Mouse (Mus musculus) forebrain, embryonic 11.5 days (tissue): Measurements from ENCODE around the gene Adgrg1. TPM values are rescaled to one million over a fixed set of nuclear protein-coding genes. Genes with fewer than 3 reads are reported as not detected.

ENCODE experiments used
- ATAC-seq: fragments of 200-750 bp; cut with Nextera tagmentation; replicated peaks from 2 replicates; pipeline ENCODE4 v1.8.0; 2017; ENCODE audit warnings: moderate TSS enrichment; ENCODE audit not compliant: low FRiP score
- DNase-seq: peaks from one replicate; pipeline ENCODE4 v3.0.0-alpha.2; 2017; ENCODE audit warnings: low spot score
- H3K27ac ChIP-seq: fragments of 300-500 bp; sonication (generic); 2 replicates; pipeline ENCODE4 v1.5.1; 2014; ENCODE audit warnings: low read depth, low read length
- H3K27me3 ChIP-seq: fragments of 300-500 bp; sonication (generic); 2 replicates; pipeline ENCODE4 v1.6.1; 2014; ENCODE audit warnings: mild to moderate bottlenecking, low read length, mixed read lengths; ENCODE audit not compliant: control insufficient read depth, insufficient read depth
- H3K36me3 ChIP-seq: fragments of 300-500 bp; sonication (generic); 2 replicates; pipeline ENCODE4 v1.6.1; 2014; ENCODE audit warnings: mild to moderate bottlenecking, low read length, moderate library complexity, mixed read lengths; ENCODE audit not compliant: control insufficient read depth, insufficient read depth
- H3K4me1 ChIP-seq: fragments of 300-500 bp; sonication (generic); replicated peaks from 2 replicates; pipeline ENCODE4 v1.6.1; 2014; ENCODE audit warnings: low read length, mixed read lengths; ENCODE audit not compliant: control insufficient read depth, insufficient read depth
- H3K4me2 ChIP-seq: fragments of 300-500 bp; sonication (generic); 2 replicates; pipeline ENCODE4 v1.6.1; 2014; ENCODE audit warnings: low read depth, mild to moderate bottlenecking, low read length, moderate library complexity, mixed read lengths; ENCODE audit not compliant: severe bottlenecking
- H3K4me3 ChIP-seq: fragments of 300-500 bp; sonication (generic); 2 replicates; pipeline ENCODE4 v1.5.1; 2014; ENCODE audit warnings: low read depth, low read length
- H3K9ac ChIP-seq: fragments of 300-500 bp; sonication (generic); 2 replicates; pipeline ENCODE4 v1.6.1; 2014; ENCODE audit warnings: low read length
- H3K9me3 ChIP-seq: fragments of 300-500 bp; sonication (generic); 2 replicates; pipeline ENCODE4 v1.6.1; 2016; ENCODE audit warnings: low read length, mixed read lengths; ENCODE audit not compliant: control insufficient read depth
- WGBS: fragments of 180-500 bp; shearing (Covaris S2); extraction: QIAGEN DNeasy Blood & Tissue Kit; methylation state at CpG from one replicate; pipeline ENCODE4 v1.1.7; 2014; 5-methylcytosine and 5-hydroxymethylcytosine counted together
- polyA plus RNA-seq: library from polyadenylated mRNA; unstranded; fragments of >200 nt; fragmentation: Nextera tagmentation; extraction: Ambion mirVana; gene quantifications from 2 replicates; pipeline ENCODE4 v1.2.1, GENCODE M21; 2014

The Adgrg1 gene
- polyA plus RNA-seq, 1 experiment from 2014 or later: 177 TPM

- H3K4me3 ChIP-seq: peak overlapping the region; percentile 59
- ATAC-seq (no peak), DNase-seq (no peak)
- H3K27ac ChIP-seq: peak overlapping the region; percentile 97
- peak overlapping the region; percentile 96 for H3K9ac ChIP-seq
- no peaks in the 10 kb centered on the region for H3K9me3 ChIP-seq
- peaks cover 49% of the 10 kb centered on the region for H3K4me1 ChIP-seq
- peak overlapping the region; percentile 91 for H3K4me2 ChIP-seq
- 39% methylated on average over 5 of the region's 5 CpGs for WGBS
- H3K27me3 ChIP-seq: no peaks in the 10 kb centered on the region
- H3K36me3 ChIP-seq: no peaks in the 10 kb centered on the region
Observed at GRCm38 (mm10) chr8:94995336-94995893, 20.9 kb downstream of the Adgrg1 start.

- DNase-seq (no peak), ATAC-seq (no peak)
- WGBS: 37% methylated on average over 12 of the region's 12 CpGs
- Histone ChIP-seq H3K36me3 (no peaks in the 10 kb centered on the region), H3K4me3 (peak overlapping the region; percentile 59), H3K9me3 (no peaks in the 10 kb centered on the region), H3K9ac (peak overlapping the region; percentile 96), H3K27ac (peak overlapping the region; percentile 97), H3K27me3 (no peaks in the 10 kb centered on the region), H3K4me1 (peaks cover 52% of the 10 kb centered on the region), H3K4me2 (peak overlapping the region; percentile 91)
Observed at GRCm38 (mm10) chr8:94996037-94996436, 21.5 kb downstream of the Adgrg1 start.

DNA sequence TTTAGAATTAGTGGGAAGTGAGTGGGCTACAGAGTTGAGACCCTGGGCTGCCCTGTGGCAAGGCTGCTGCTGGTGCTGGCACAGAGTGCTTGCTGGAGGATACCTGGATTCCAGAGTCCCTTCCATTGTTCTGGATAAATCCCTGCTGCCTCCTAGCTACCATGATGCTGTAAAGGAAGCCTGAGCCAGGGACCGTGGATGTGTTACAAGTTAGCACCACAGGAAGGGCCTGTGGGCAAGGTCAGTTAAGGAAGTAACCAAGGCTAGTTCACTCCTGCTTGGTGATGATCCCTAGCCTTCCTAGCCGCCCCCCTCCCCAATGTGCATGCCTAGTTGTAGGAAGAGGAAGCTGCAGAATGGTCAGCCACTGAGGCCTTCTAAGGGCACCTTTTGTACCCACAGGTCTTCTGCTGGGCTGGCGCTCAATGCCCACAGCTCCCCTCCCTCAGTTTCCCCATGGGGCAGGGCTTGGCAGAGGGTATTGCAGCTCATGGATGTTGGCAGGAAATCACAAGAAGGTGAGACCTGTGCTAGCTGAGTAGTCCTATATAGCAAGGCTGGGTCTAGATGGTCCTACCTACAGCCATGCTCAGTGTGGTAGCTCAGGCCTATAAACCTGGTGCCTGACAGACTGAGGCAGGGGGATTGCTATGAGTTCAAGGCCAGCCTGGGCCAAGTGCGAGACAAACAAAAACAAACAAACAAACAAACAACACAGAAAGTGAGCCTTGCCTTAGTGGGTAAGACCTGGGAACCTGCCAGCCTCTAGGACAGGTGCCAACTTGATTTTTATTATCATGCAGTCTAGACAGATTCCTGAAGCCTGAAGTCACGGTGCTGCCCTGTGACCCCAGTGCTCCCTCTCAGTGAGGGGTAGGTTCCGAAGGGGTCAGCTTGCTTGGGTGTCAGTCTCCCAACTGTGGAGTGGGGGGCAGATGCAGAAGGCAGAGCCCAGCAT, 22.6 kb downstream of the Adgrg1 start:
- Histone ChIP-seq H3K4me2 (peak overlapping the region; percentile 91), H3K9ac (peak overlapping the region; percentile 96), H3K27me3 (no peaks in the 10 kb centered on the region), H3K9me3 (no peaks in the 10 kb centered on the region), H3K4me3 (peak overlapping the region; percentile 59), H3K36me3 (no peaks in the 10 kb centered on the region; the same call in 1 of the 2 replicates), H3K27ac (peak overlapping the region; percentile 97), H3K4me1 (peaks cover 56% of the 10 kb centered on the region)
- no peak for DNase-seq
- ATAC-seq: no peak
- 64% methylated on average over 6 of the region's 6 CpGs for WGBS

DNA sequence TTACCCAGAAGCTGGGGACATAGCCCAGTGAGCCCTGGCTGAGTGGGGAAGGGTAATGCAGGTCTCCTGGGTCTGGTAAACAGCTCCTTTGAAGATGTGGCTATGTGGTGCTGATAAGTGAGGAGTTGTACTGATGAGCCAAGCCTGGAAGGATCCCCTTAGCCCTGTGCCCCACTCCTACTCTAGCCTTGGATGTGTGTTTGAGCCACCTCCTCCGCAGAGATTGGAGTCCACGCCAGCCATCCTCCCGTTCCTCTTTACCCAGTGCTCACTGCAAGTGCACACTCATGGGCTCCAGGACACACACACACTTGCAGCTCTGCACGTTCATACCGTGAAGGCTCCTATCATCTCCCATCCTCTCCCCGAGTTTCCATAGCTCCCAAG, 23.3 kb downstream of the Adgrg1 start:
- no peaks in the 10 kb centered on the region for H3K27me3 ChIP-seq
- 0 out of 2 replicates have a peak overlapping the region, but pooled peaks have one; percentile 12 for H3K27ac ChIP-seq
- ATAC-seq (no peak), DNase-seq (no peak)
- WGBS: 76% methylated on average over 6 of the region's 6 CpGs
- no peaks in the 10 kb centered on the region for H3K9me3 ChIP-seq
- peak overlapping the region; percentile 96 for H3K9ac ChIP-seq
- peak overlapping the region; percentile 59 for H3K4me3 ChIP-seq
- H3K4me1 ChIP-seq: peaks cover 49% of the 10 kb centered on the region
- peak overlapping the region; percentile 91 for H3K4me2 ChIP-seq
- H3K36me3 ChIP-seq: no peaks in the 10 kb centered on the region; the same call in 1 of the 2 replicates

GRCm38 (mm10) chr8:94998431-94998830, 23.9 kb downstream of the Adgrg1 start:
- ATAC-seq (no peak), DNase-seq (no peak)
- H3K27ac ChIP-seq: no peak overlapping the region
- peak overlapping the region; percentile 50 for H3K9ac ChIP-seq
- H3K9me3 ChIP-seq: no peaks in the 10 kb centered on the region
- H3K4me1 ChIP-seq: peaks cover 44% of the 10 kb centered on the region
- peak overlapping the region; percentile 59; the same call in 1 of the 2 replicates for H3K4me3 ChIP-seq
- no peaks in the 10 kb centered on the region for H3K27me3 ChIP-seq
- peaks cover 3% of the 10 kb centered on the region; the same call in 1 of the 2 replicates for H3K36me3 ChIP-seq
- peak overlapping the region; percentile 91 for H3K4me2 ChIP-seq
- WGBS: 57% methylated on average over 2 of the region's 2 CpGs

GRCm38 (mm10) chr8:94999004-94999403, 24.5 kb downstream of the Adgrg1 start:
- 0 out of 2 replicates have a peak overlapping the region, but pooled peaks have one; percentile 33 for H3K27ac ChIP-seq
- ATAC-seq (no peak), DNase-seq (no peak)
- no peaks in the 10 kb centered on the region for H3K27me3 ChIP-seq
- no peaks in the 10 kb centered on the region for H3K9me3 ChIP-seq
- H3K36me3 ChIP-seq: peaks cover 7% of the 10 kb centered on the region; the same call in 1 of the 2 replicates
- peak overlapping the region; percentile 91 for H3K4me2 ChIP-seq
- H3K4me1 ChIP-seq: peaks cover 39% of the 10 kb centered on the region
- 56% methylated on average over 6 of the region's 6 CpGs for WGBS
- H3K4me3 ChIP-seq: no peak overlapping the region; the same call in 1 of the 2 replicates
- peak overlapping the region; percentile 24; the same call in 1 of the 2 replicates for H3K9ac ChIP-seq

DNA sequence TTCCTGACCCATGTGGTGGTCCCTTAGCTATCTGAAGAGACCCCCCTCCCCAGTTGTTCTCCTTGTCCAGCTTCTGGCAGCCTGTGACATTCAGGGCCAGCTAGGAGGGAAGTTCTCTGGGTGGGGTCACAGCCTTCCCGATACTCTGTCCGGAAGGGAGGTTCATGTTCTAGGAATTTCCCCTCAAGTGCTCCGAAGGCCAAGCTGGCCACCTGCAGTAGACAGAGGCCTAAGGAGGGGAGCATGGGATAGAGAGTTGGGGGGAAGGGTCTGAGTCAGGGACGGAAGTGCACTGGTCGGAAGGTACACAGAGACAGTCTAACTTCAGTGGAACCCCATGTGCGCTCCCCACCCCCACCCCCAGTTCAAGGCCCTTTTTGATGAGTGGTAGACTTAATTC, 25.4 kb downstream of the Adgrg1 start:
- Histone ChIP-seq H3K9ac (peak overlapping the region; percentile 29), H3K9me3 (no peaks in the 10 kb centered on the region), H3K4me2 (peak overlapping the region; percentile 31; the same call in 1 of the 2 replicates), H3K36me3 (peaks cover 10% of the 10 kb centered on the region; the same call in 1 of the 2 replicates), H3K4me1 (peaks cover 39% of the 10 kb centered on the region), H3K27me3 (no peaks in the 10 kb centered on the region), H3K27ac (peak overlapping the region; percentile 79), H3K4me3 (no peak overlapping the region; the same call in 1 of the 2 replicates)
- ATAC-seq: 0 out of 2 replicates have a peak, but pooled peaks have one; percentile 16
- 58% methylated on average over 6 of the region's 6 CpGs for WGBS
- DNase-seq: no peak

DNA sequence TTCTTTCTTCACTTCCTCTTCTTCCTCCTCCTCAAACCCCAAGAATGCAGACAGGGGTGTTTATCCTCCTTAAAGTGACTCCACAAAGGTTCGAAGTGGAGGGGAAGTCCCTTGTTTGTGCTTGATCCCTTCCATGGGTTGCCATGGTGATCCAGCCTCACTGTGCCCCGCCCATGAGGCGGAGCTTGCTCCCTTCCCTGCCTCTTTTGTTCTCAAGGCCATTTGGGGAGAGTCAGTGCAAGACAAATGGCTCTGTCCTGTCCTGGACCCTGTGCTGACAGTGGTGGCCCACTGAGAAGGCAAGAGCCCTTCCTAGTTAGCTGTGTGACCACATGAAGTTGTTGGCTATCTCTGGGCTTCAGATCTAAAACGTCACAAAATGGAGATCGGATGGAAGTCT, 26.1 kb downstream of the Adgrg1 start:
- H3K4me1 ChIP-seq: peaks cover 39% of the 10 kb centered on the region

More for the DNA sequence above, 26.1 kb downstream of the Adgrg1 start:
- H3K9me3 ChIP-seq: no peaks in the 10 kb centered on the region
- WGBS: 15% methylated on average over 5 of the region's 5 CpGs
- no peaks in the 10 kb centered on the region for H3K27me3 ChIP-seq
- peak overlapping the region; percentile 79 for H3K27ac ChIP-seq
- DNase-seq (peak; percentile 88), ATAC-seq (peak; percentile 70)
- H3K4me2 ChIP-seq: peak overlapping the region; percentile 31; the same call in 1 of the 2 replicates
- H3K36me3 ChIP-seq: peaks cover 12% of the 10 kb centered on the region; the same call in 1 of the 2 replicates
- peak overlapping the region; percentile 29 for H3K9ac ChIP-seq
- H3K4me3 ChIP-seq: no peak overlapping the region
